Mouse (Mus musculus): Measurements from ENCODE around the gene Pnrc1. TPM values are rescaled to one million over a fixed set of nuclear protein-coding genes. Genes with fewer than 3 reads are reported as not detected.

Gene Pnrc1
- total and polyA plus RNA-seq, 3 experiments = 39.8 to 170 (median 151) TPM

DNA sequence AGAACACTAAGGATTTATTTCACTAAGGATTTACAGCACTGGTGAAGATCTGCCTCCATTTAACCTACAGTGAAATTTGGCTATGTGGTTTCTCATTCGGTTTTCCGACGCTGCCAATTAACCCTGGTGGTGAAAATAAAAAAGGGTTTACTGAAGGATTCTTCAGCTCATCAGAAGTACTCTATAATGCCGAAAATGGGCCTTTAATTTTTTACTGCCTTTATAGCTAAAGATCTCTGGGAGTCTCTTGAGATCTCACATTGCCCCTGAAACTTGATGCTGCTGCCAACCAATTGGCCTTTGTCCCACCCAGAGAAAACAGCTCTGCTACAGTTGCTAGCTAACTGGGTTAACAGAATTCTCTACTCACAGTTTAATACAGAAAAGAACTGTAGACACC lies 41.0 kb downstream of the Pnrc1 start:
- Histone ChIP-seq H3K27me3 (ENCODE audit: control insufficient read depth, insufficient read depth, low read length) (no peaks in the 10 kb centered on the region), H3K4me3 (peak overlapping the region; percentile 57), H3K4me1 (ENCODE audit: control insufficient read depth, insufficient read depth, low read length) (peaks cover 7% of the 10 kb centered on the region), H3K9ac (ENCODE audit: low read depth, low read length) (no peak overlapping the region), H3K79me2 (replicated peaks; ENCODE audit: control insufficient read depth, insufficient read depth, low read length) (0 out of 2 replicates have a peak, but pooled peaks cover 2% of the 10 kb centered on the region), H3K27ac (peak overlapping the region; percentile 100), H3K36me3 (ENCODE audit: control insufficient read depth, insufficient read depth, low read length) (peaks cover 27% of the 10 kb centered on the region)
- intact Hi-C loops (cut with DNase I) = loop anchor here (5.0 kb wide), 1 partner anchor 62 kb away; the partner anchor contains the start of gene Pm20d2
- TF ChIP-seq POLR2A (IDR thresholded peaks at IDR 0.05; ENCODE audit: insufficient read depth, low read depth, low read length) (no peak), CTCF (IDR thresholded peaks at IDR 0.05) (peak; percentile 38)
- no peak for DNase-seq
- 3% methylated on average over 4 of the region's 4 CpGs for WGBS

DNA sequence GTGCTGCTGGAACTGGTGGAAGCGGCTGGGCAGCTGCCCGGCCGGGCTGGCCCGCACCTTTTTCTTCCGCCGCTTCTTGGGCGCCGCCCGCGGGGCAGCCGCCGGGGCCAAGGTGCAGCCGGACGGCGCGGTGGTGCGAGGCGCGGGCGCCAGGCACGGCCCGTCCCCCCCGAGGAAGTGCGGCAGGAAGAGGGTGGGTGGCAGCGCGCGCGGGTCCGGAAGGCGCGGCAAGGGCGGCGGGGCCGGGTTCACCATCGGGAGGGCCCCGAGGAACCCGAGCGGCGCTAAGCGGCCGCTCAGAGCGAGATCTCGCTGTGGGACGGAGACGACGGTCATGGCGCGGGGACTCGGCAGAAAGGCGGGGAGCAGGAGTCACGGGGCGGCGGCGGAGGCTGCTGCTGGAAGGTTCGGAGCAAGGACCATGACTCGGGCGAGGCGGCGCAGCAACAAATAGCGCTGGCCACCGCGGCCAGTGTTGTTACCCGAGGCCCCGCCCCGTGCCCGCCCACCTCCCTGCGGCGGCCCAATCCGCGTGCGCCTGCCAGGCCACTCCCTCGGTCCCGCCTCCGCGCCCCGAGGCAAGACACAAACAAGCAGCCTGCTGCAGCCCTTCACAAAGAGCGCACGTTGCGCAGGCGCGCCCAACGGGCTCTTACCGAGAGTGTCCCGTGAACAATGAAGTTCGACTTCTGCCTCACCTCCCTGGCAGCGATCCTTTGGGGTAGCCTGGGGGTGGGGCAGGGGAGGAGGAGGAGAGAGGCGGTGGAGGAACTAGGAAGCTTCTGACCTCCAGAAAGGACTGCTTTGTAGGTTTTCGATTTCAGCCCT lies 41.7 kb downstream of the Pnrc1 start:
- peaks cover 9% of the 10 kb centered on the region for H3K4me1 ChIP-seq (ENCODE audit: control insufficient read depth, insufficient read depth, low read length)
- H3K27ac ChIP-seq = peak overlapping the region; percentile 100
- TF ChIP-seq CTCF (IDR thresholded peaks at IDR 0.05) = no peak
- TF ChIP-seq POLR2A (IDR thresholded peaks at IDR 0.05; ENCODE audit: insufficient read depth, low read depth, low read length) = peak; percentile 98
- peak; percentile 89 for TF ChIP-seq EP300 (IDR thresholded peaks at IDR 0.05; ENCODE audit: insufficient read depth, low read depth, low read length)
- peaks cover 33% of the 10 kb centered on the region for H3K36me3 ChIP-seq (ENCODE audit: control insufficient read depth, insufficient read depth, low read length)
- WGBS = under 1% methylated on average over 84 of the region's 88 CpGs
- intact Hi-C loops (cut with DNase I) = loop anchor here (5.0 kb wide), 1 partner anchor 61 kb away; the partner anchor contains the start of gene Pm20d2
- no peaks in the 10 kb centered on the region for H3K27me3 ChIP-seq (ENCODE audit: control insufficient read depth, insufficient read depth, low read length)
- peak overlapping the region; percentile 98 for H3K9ac ChIP-seq (ENCODE audit: low read depth, low read length)
- H3K79me2 ChIP-seq (replicated peaks; ENCODE audit: control insufficient read depth, insufficient read depth, low read length) = 0 out of 2 replicates have a peak, but pooled peaks cover 2% of the 10 kb centered on the region
- DNase-seq = peak; percentile 98 to 99
- peak overlapping the region; percentile 97 for H3K4me3 ChIP-seq

DNA sequence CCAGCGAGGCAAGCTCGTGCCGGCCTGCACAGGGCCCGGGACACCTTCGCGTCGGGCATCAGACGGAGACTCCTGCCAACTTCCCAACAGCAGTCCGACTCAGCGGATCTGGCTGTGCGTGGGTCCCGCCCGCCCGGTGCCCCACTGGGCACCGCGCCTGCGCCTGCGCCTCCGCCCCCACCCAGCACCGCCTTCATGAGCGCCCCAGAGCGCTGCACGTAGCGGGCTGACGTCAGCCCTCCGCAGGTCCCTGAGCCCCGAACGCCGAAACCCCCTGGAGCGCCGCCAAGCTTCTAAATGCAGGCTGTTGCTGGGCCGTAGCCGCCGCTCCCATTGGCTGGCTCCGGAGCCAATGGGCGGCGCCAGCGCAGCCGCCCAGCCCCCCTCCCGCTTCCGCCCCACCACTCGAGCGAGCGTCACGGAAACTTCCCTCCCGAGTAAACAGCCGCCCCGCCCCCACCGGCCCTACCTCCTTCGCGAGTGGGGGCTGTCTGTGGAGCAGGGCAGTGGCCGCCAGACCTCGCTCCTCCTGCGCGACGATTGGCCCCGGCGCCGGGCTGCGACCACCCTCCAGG lies 42.4 kb downstream of the Pnrc1 start:
- H3K4me1 ChIP-seq (ENCODE audit: control insufficient read depth, insufficient read depth, low read length) = peaks cover 9% of the 10 kb centered on the region
- no peaks in the 10 kb centered on the region for H3K27me3 ChIP-seq (ENCODE audit: control insufficient read depth, insufficient read depth, low read length)
- H3K4me3 ChIP-seq = peak overlapping the region; percentile 97
- intact Hi-C loops (cut with DNase I) = loop anchor here (1.0 to 5.0 kb wide), 4 partner anchors 14 to 217 kb away; partner anchors contain the start of genes Pm20d2 and Ube2j1
- 0 out of 2 replicates have a peak, but pooled peaks cover 2% of the 10 kb centered on the region for H3K79me2 ChIP-seq (replicated peaks; ENCODE audit: control insufficient read depth, insufficient read depth, low read length)
- peak overlapping the region; percentile 98 for H3K9ac ChIP-seq (ENCODE audit: low read depth, low read length)
- DNase-seq = peak; percentile 98 to 100
- TF ChIP-seq EP300 (IDR thresholded peaks at IDR 0.05; ENCODE audit: insufficient read depth, low read depth, low read length) (peak; percentile 5; the same call in 1 of the 2 replicates), POLR2A (IDR thresholded peaks at IDR 0.05; ENCODE audit: insufficient read depth, low read depth, low read length) (peak; percentile 40), CTCF (IDR thresholded peaks at IDR 0.05) (no peak)
- peak overlapping the region; percentile 100 for H3K27ac ChIP-seq
- WGBS = under 1% methylated on average over 60 of the region's 60 CpGs
- peaks cover 34% of the 10 kb centered on the region for H3K36me3 ChIP-seq (ENCODE audit: control insufficient read depth, insufficient read depth, low read length)

DNA sequence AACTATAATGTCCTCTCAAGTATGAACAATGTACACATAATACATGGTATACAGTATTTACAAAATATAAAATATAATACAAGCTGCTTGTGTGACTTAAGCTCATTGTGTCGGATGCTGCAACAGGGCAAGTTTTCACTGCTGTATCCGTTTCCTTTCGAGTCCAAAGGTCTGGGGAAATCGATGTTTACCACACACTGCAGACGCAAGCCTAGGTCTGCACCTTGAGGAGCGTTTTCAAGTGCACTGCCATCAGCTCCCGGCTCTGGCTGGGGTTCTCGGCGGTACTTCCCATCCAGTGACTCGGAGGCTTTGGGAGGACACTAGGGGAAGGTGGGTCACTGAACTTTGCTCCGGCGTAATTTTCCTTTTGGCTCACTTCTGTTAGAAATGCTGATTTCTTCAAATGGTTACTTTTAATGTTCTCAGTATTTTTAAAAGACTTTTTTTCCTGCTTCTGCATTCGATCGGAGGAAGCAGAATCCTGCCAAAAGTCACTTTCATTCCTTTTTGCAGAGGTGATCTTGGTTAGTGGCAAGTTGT lies 44.0 kb downstream of the Pnrc1 start:
- no peak for DNase-seq
- Histone ChIP-seq H3K27ac (no peak overlapping the region; the same call in 1 of the 2 replicates), H3K4me3 (peak overlapping the region; percentile 97), H3K4me1 (ENCODE audit: control insufficient read depth, insufficient read depth, low read length) (peaks cover 9% of the 10 kb centered on the region), H3K36me3 (ENCODE audit: control insufficient read depth, insufficient read depth, low read length) (peaks cover 34% of the 10 kb centered on the region), H3K27me3 (ENCODE audit: control insufficient read depth, insufficient read depth, low read length) (no peaks in the 10 kb centered on the region), H3K79me2 (replicated peaks; ENCODE audit: control insufficient read depth, insufficient read depth, low read length) (0 out of 2 replicates have a peak, but pooled peaks cover 2% of the 10 kb centered on the region), H3K9ac (ENCODE audit: low read depth, low read length) (no peak overlapping the region)
- intact Hi-C loops (cut with DNase I) = loop anchor here (2.0 to 5.0 kb wide), 3 partner anchors 37 to 215 kb away; partner anchors contain the start of genes Pm20d2 and Ube2j1
- no peak for TF ChIP-seq EP300 (IDR thresholded peaks at IDR 0.05; ENCODE audit: insufficient read depth, low read depth, low read length)
- TF ChIP-seq CTCF (IDR thresholded peaks at IDR 0.05) = no peak
- no peak for TF ChIP-seq POLR2A (IDR thresholded peaks at IDR 0.05; ENCODE audit: insufficient read depth, low read depth, low read length)
- 26% methylated on average over 14 of the region's 14 CpGs for WGBS

DNA sequence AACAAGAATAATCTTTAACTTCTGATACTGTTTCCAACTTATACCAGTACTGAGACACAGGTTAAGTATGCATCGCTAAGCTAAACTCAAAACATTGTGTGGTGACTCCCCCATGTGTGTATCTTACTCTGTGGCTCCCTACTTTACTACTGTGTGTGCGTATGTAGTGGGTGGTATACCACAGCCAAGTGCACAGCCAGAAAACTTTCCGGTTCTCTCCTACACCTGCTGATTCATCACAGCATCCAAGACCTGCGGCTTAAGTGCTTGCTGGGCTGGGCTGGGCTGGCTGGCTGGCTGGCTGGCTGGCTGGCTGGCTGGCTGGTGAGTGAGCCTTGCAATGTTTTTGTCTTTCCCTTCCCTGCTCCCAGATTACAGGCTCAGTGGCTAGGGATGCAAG lies 46.0 kb downstream of the Pnrc1 start:
- WGBS = 57% methylated on average over 4 of the region's 4 CpGs
- Histone ChIP-seq H3K9ac (ENCODE audit: low read depth, low read length) (no peak overlapping the region), H3K4me3 (no peak overlapping the region), H3K27ac (no peak overlapping the region), H3K36me3 (ENCODE audit: control insufficient read depth, insufficient read depth, low read length) (peaks cover 34% of the 10 kb centered on the region), H3K79me2 (replicated peaks; ENCODE audit: control insufficient read depth, insufficient read depth, low read length) (peaks cover 4% of the 10 kb centered on the region), H3K4me1 (ENCODE audit: control insufficient read depth, insufficient read depth, low read length) (peaks cover 12% of the 10 kb centered on the region), H3K27me3 (ENCODE audit: control insufficient read depth, insufficient read depth, low read length) (no peaks in the 10 kb centered on the region)
- TF ChIP-seq CTCF (IDR thresholded peaks at IDR 0.05) (no peak), POLR2A (IDR thresholded peaks at IDR 0.05; ENCODE audit: insufficient read depth, low read depth, low read length) (no peak), EP300 (IDR thresholded peaks at IDR 0.05; ENCODE audit: insufficient read depth, low read depth, low read length) (no peak)
- intact Hi-C loops (cut with DNase I) = no loop called here
- no peak for DNase-seq

Data from heart, adult 2 months (tissue).